Mouse (Mus musculus) left cerebral cortex, adult 2 months (tissue): ENCODE measurements around the gene Elmod3. TPM values are rescaled to one million over a fixed set of nuclear protein-coding genes. Genes with fewer than 3 reads are reported as not detected.

Source experiments
- DNase-seq, 2 experiments: peaks; one replicate each; pipeline ENCODE4 v3.0.0; 2021 to 2022; ENCODE audit warnings: low spot score in 2 of 2, mixed read lengths in 1 of 2; ENCODE audit errors: extremely low spot score in 1 of 2
- H3K27ac ChIP-seq: fragments of 200-600 bp; 2 replicates; pipeline ENCODE4 v1.8.1; 2022
- H3K4me3 ChIP-seq: fragments of 200-600 bp; 2 replicates; pipeline ENCODE4 v1.8.1; 2022
- CTCF ChIP-seq: fragments of 200-600 bp; IDR thresholded peaks from 2 replicates; pipeline ENCODE4 v1.8.1; 2022; ENCODE audit warnings: antibody characterized with exemption, mild to moderate bottlenecking, moderate library complexity
- intact Hi-C: fragments of 180-260 bp; cut with DNase I; formaldehyde crosslinking; loops from one replicate; pipeline ENCODE4 v1.15.1; 2025
- total RNA-seq, 2 experiments: library from RNA; stranded (reverse); gene quantifications; 2 replicates each; pipeline ENCODE4 v1.2.3; 2021

Elmod3 gene
- total RNA-seq, 2 experiments from 2014 or later, result 19.1 to 21.3 TPM

DNA sequence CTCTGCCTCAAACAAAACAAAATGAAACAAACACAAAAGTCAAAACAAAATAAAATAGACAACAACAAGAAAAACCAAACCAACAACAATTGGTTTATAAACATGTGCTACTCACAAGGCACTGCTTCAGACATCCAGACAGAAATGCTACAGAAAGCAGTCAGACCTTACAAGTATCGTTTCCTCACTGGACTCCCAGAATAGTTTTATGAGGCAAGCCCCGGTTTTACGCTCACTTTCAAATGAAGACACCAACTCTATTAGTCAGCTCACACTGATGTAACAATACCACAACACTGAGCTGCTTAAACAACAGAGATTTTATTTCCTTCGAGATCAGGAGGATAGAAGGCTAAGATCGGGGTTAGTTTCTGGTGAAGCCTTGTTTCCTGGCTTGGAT is 75.9 kb downstream of the Elmod3 start:
- DNase-seq, result no peak
- H3K4me3 ChIP-seq, result no peak overlapping the region
- no peak for TF ChIP-seq CTCF
- intact Hi-C loops, result no loop called here
- no peak overlapping the region for H3K27ac ChIP-seq

- Histone ChIP-seq H3K4me3 (no peak within 1 kb of the TSS), H3K27ac (no peak within 1 kb of the TSS)
- no peak for DNase-seq
- no peak for TF ChIP-seq CTCF
- intact Hi-C loops, result no loop called here
These were observed 76.6 kb downstream of the Elmod3 start, which contains the start of gene Sh2d6 for GRCm38 (mm10) chr6:72521607-72522006. Gene Sh2d6, minus strand, starts transcription at chr6:72521707.

DNA sequence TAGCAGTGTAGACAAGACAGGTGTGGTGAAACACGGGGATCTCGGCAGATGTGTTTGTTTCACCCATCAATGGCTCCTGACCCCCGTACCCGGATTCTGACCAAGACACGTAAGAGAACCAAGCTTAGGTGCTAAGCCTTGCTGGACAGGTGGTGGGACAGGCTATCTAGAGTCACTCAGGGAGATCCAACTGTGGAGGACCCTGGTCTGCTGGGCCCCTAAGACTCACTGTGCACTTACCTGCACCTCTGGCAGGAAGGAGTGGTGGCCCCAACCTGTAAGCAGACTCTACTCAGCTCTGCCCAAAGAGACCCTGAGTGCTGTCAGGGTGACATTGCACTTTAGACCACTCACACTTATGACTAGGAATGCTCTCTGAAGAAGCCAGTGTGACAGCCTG is 77.3 kb downstream of the Elmod3 start:
- H3K4me3 ChIP-seq, result no peak overlapping the region
- no peak overlapping the region for H3K27ac ChIP-seq
- intact Hi-C loops, result no loop called here
- no peak for TF ChIP-seq CTCF
- no peak for DNase-seq

DNA sequence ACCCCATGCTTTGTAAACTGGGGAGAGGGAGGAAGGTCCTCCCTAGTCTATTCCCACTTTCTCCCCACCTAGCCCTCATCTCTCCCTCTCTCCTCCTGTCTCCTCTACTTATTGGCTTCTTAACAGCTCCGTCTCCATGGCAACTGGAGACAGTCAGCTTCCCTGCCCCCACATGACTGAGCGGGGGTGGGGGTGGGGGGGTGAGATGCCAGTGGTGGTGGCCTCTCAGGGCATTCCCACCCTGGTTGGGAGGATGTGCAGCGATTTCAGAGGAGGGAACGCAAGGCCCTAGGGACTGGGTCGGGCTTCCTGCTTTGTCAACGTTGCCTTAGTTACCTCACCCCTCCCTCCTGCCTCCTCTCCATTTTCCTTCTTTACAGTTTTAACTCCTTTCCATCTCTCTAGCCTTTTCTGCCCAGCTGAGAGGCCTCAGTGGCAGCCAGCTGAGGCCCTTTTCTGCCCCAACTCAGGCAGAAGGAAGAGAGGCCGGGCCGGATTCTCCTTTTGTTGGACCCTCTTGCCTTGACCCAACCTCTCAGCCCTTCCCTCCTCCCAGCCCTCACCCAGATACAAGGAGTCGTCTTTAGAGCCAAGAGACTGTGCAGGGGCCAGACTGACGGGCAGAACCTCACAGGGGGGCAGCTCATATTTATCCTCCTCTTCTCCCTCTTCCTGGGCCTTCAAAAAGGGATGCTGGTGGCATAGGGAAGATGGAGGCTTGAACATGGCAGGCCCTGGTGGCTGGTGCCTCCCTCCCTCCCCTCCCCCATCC is 78.1 kb downstream of the Elmod3 start:
- peak overlapping the region; percentile 80 for H3K27ac ChIP-seq
- intact Hi-C loops, result no loop called here
- TF ChIP-seq CTCF, result no peak
- DNase-seq, result peak in 1 of 2 experiments; percentile 32
- no peak overlapping the region for H3K4me3 ChIP-seq

- no peak overlapping the region for H3K4me3 ChIP-seq
- no peak for TF ChIP-seq CTCF
- no peak for DNase-seq
- H3K27ac ChIP-seq, result peak overlapping the region; percentile 53; the same call in 1 of the 2 replicates
- intact Hi-C loops, result no loop called here
These were observed 78.9 kb downstream of the Elmod3 start for GRCm38 (mm10) chr6:72519303-72519702.

- intact Hi-C loops, result no loop called here
- H3K27ac ChIP-seq, result no peak overlapping the region
- no peak for TF ChIP-seq CTCF
- DNase-seq, result no peak
- H3K4me3 ChIP-seq, result no peak overlapping the region
These were observed 79.4 kb downstream of the Elmod3 start for GRCm38 (mm10) chr6:72518842-72519241.

Other genes starting within 250 kb of the Elmod3 start
- 1 to 10 TPM; 8.0 to 9.7 TPM for gene Tmem150a, start 243.0 kb downstream of the Elmod3 start, total RNA-seq
- gene Rnf181, start 231.5 kb downstream of the Elmod3 start, total RNA-seq, result 10 to 100 TPM; 75.7 to 75.9 TPM
- 1 to 10 TPM; 6.3 to 6.8 TPM for gene Vamp5, start 217.9 kb downstream of the Elmod3 start, total RNA-seq
- gene Vamp8, start 207.7 kb downstream of the Elmod3 start, total RNA-seq, result 10 to 100 TPM; 11.7 to 15.4 TPM
- 10 to 100 TPM; 25.7 to 26.9 TPM for gene Ggcx, start 184.1 kb downstream of the Elmod3 start, total RNA-seq
- gene Mat2a, start 158.9 kb downstream of the Elmod3 start, total RNA-seq, result 100 to 1,000 TPM; 186 to 194 TPM
- gene Sh2d6, start 76.7 kb downstream of the Elmod3 start, total RNA-seq, result under 1 TPM; 0.28 to 0.48 TPM
- gene Capg, start 54.0 kb downstream of the Elmod3 start, total RNA-seq, result 1 to 10 TPM; 2.3 to 2.6 TPM
- 10 to 100 TPM; 46.3 to 50.3 TPM for gene Retsat, start 62 bp upstream of the Elmod3 start, total RNA-seq
- gene Tgoln1, start 18.6 kb upstream of the Elmod3 start, total RNA-seq, result 10 to 100 TPM; 95.1 to 95.5 TPM
- 1 to 10 TPM; 2.9 to 3.8 TPM for gene Tcf7l1, start 190.8 kb upstream of the Elmod3 start, total RNA-seq